Comparison of ENCODE assay signal across 15 mouse cellular contexts in the genomic region with DNA sequence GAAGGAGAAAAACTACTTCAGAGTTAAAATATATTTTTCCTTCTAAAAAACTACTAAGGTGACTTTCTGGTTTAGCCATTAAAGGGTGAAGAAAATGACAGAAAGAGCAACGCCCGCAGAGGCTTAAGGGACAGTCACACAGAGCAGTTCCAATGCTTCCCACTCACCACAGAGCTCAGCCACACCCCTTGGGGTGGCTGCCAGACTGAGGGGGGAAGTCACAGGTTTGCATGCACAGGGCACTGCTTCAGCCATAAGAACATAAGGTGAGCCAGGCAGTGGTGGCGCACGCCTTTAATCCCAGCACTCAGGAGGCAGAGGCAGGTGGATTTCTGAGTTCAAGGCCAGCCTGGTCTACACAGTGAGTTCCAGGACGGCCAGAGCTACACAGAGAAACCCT. TPM values are rescaled to one million over a fixed set of nuclear protein-coding genes. Genes with fewer than 3 reads are reported as not detected.
DNase-seq lines count a peak whose midpoint lies in the region; ATAC-seq lines count a peak whose summit lies in the region.
"Had no signal": no experiment of that assay in that cellular context is flagged by ENCODE, and none has a peak within 500 bp of the region (broad histone marks: within the 10 kb centered on the region; RNA-seq: fewer than 3 reads in every experiment).

No protein-coding gene starts in this region.

- DNase-seq in cerebellum, adult 11-12 months, result peak; percentile 68
- DNase-seq in cerebellum, adult 8-10 months, result no peak
- DNase-seq in kidney, adult 11 months, result peak; percentile 27
- DNase-seq in kidney, adult 9 months, result no peak
- DNase-seq in lung, postnatal 36 days, result peak; percentile 60
- no peak for DNase-seq in lung, postnatal 4 days
- DNase-seq: adrenal gland, postnatal 14 days; embryo, embryonic 11 days; layer of hippocampus, postnatal 36 days; left cerebral cortex, postnatal 4 days; thymus, postnatal 4 days had no signal

- ATAC-seq in megakaryocyte progenitor cell, adult 5-6 weeks (replicated peaks; ENCODE audit: poor library complexity), result peak; percentile 66
- no peak for ATAC-seq in inflammation-experienced regulatory T-cells, adult 6 months
- ATAC-seq: intestine, embryonic 16.5 days; midbrain, embryonic 15.5 days had no signal

RNA-seq across cellular contexts. Expression of a gene that starts 28.9 kb away (rescaled TPM):
- 264 and 290 TPM in 2 replicates for total RNA-seq in megakaryocyte progenitor cell, adult 5-6 weeks (2015)
- total RNA-seq in megakaryocyte progenitor cell, adult 5-6 weeks (2017), result 298 and 323 TPM in 2 replicates
- 10 to 100 TPM; 18.9 to 22.4 (median 21.2) TPM for polyA plus RNA-seq in inflammation-experienced regulatory T-cells, adult 6 months (2017; shearing (Covaris generic))

RNA-seq across cellular contexts. Expression of a gene that starts 29.7 kb away (rescaled TPM):
- 84.7 and 88.9 TPM in 2 replicates for total RNA-seq in megakaryocyte progenitor cell, adult 5-6 weeks (2015)
- 73.6 and 81.1 TPM in 2 replicates for total RNA-seq in megakaryocyte progenitor cell, adult 5-6 weeks (2017)
- polyA plus RNA-seq in inflammation-experienced regulatory T-cells, adult 6 months (2017; shearing (Covaris generic)), result 100 to 1,000 TPM; 115 to 202 (median 146) TPM

RNA-seq across cellular contexts. Expression of a gene that starts 38.0 kb away (rescaled TPM):
- 4.9 and 5.4 TPM in 2 replicates for total RNA-seq in megakaryocyte progenitor cell, adult 5-6 weeks (2015)
- 10.0 and 10.2 TPM in 2 replicates for total RNA-seq in megakaryocyte progenitor cell, adult 5-6 weeks (2017)
- polyA plus RNA-seq in inflammation-experienced regulatory T-cells, adult 6 months (2017; shearing (Covaris generic)), result 10 to 100 TPM in 2 of 3 experiments, 1 to 10 TPM in 1; 4.4 to 30.2 (median 13.8) TPM

RNA-seq across cellular contexts. Expression of a gene that starts 54.8 kb away (rescaled TPM):
- total RNA-seq in megakaryocyte progenitor cell, adult 5-6 weeks (2015), result 94.3 and 101 TPM in 2 replicates
- 46.1 and 48.6 TPM in 2 replicates for total RNA-seq in megakaryocyte progenitor cell, adult 5-6 weeks (2017)
- 100 to 1,000 TPM; 220 to 248 (median 235) TPM for polyA plus RNA-seq in inflammation-experienced regulatory T-cells, adult 6 months (2017; shearing (Covaris generic))

Comparison
In these comparisons a context has a peak if more than half of its experiments do, and no peak if none do; other contexts are left out.
1. DNase-seq: peak in cerebellum, adult 11-12 months (single experiment), kidney, adult 11 months (single experiment) and lung, postnatal 36 days (single experiment); none in cerebellum, adult 8-10 months (single experiment), kidney, adult 9 months (single experiment) and lung, postnatal 4 days (0 of 2).